Mouse (Mus musculus): ENCODE data around the gene Bzw2.

- TF ChIP-seq CTCF (IDR thresholded peaks at IDR 0.05; ENCODE audit: insufficient read depth, low read length), result no peak
- no peak for TF ChIP-seq POLR2A (IDR thresholded peaks at IDR 0.05; ENCODE audit: borderline replicate concordance, extremely low read depth, low read depth, low read length)
Observed at GRCm38 (mm10) chr12:36112081-36112480, 45.8 kb downstream of the Bzw2 start.

Data from lung, adult 2 months (tissue).